Mouse (Mus musculus) kidney, adult 2 months (tissue): ENCODE data around the gene Nap1l5. TPM values are rescaled to one million over a fixed set of nuclear protein-coding genes. Genes with fewer than 3 reads are reported as not detected.
"Not testable (repeated sequence)": the region's sequence is repeated elsewhere in the genome, so short reads cannot be mapped to it uniquely, and the experiment has no call there.

ENCODE experiments used
- DNase-seq: peaks from one replicate; pipeline ENCODE4 v3.0.0; 2021
- H3K27ac ChIP-seq: fragments of 200-500 bp; 2 replicates; pipeline ENCODE4 v1.5.1; 2012; ENCODE audit warnings: low read depth, low read length, control low read depth, inconsistent platforms; ENCODE audit not compliant: insufficient read depth
- H3K27me3 ChIP-seq: fragments of 200-500 bp; replicated peaks from 2 replicates; pipeline ENCODE4 v1.6.1; 2012; ENCODE audit warnings: mild to moderate bottlenecking, moderate library complexity, low read length, inconsistent platforms; ENCODE audit not compliant: control insufficient read depth, insufficient read depth
- H3K36me3 ChIP-seq: fragments of 200-500 bp; 2 replicates; pipeline ENCODE4 v1.6.1; 2012; ENCODE audit warnings: mild to moderate bottlenecking, moderate library complexity, low read length, inconsistent platforms; ENCODE audit not compliant: control insufficient read depth, insufficient read depth
- H3K4me1 ChIP-seq: fragments of 200-500 bp; 2 replicates; pipeline ENCODE4 v1.6.1; 2011; ENCODE audit warnings: low read length; ENCODE audit not compliant: control insufficient read depth, insufficient read depth
- H3K4me3 ChIP-seq: fragments of 200-500 bp; 2 replicates; pipeline ENCODE4 v1.5.1; 2011; ENCODE audit warnings: mild to moderate bottlenecking, low read depth, low read length, control low read depth; ENCODE audit not compliant: insufficient read depth
- CTCF ChIP-seq: fragments of 200-500 bp; conservative IDR thresholded peaks from 2 replicates; pipeline ENCODE4 v1.5.1; 2011; ENCODE audit warnings: low read depth, mild to moderate bottlenecking, control low read depth, low read length, moderate library complexity, mixed read lengths; ENCODE audit not compliant: insufficient read depth, insufficient read length
- POLR2A ChIP-seq: fragments of 200-500 bp; IDR thresholded peaks from one replicate; pipeline ENCODE4 v1.6.1; 2011; ENCODE audit warnings: low read depth, low read length, control low read depth
- WGBS: fragments of 180-500 bp; shearing (Covaris S2); methylation state at CpG from one replicate; pipeline ENCODE4 v1.1.7; 2018; 5-methylcytosine and 5-hydroxymethylcytosine counted together
- polyA plus RNA-seq: library from polyadenylated mRNA; depleted of rRNA; stranded (reverse); fragments of >200 nt; gene quantifications from 2 replicates; pipeline ENCODE4 v1.2.3, GENCODE M21; 2012

Nap1l5 gene
- polyA plus RNA-seq, 1 experiment = 6.0 TPM

GRCm38 (mm10) chr6:58889917-58890316 is 17.0 kb downstream of the Nap1l5 start:
- no peak overlapping the region for H3K4me3 ChIP-seq
- no peaks in the 10 kb centered on the region for H3K4me1 ChIP-seq
- 93% methylated on average over 3 of the region's 3 CpGs for WGBS
- TF ChIP-seq CTCF (no peak), POLR2A (no peak)
- no peak overlapping the region for H3K27ac ChIP-seq
- no peaks in the 10 kb centered on the region for H3K27me3 ChIP-seq
- peaks cover 14% of the 10 kb centered on the region for H3K36me3 ChIP-seq
- DNase-seq = no peak

GRCm38 (mm10) chr6:58882271-58882670 is 24.6 kb downstream of the Nap1l5 start:
- 74% methylated on average over 6 of the region's 6 CpGs for WGBS
- no peak for DNase-seq
- H3K36me3 ChIP-seq = peaks cover 3% of the 10 kb centered on the region; the same call in 1 of the 2 replicates
- no peak for TF ChIP-seq POLR2A
- TF ChIP-seq CTCF = no peak
- H3K4me3 ChIP-seq = no peak overlapping the region
- H3K27ac ChIP-seq = no peak overlapping the region
- H3K27me3 ChIP-seq = no peaks in the 10 kb centered on the region
- no peaks in the 10 kb centered on the region for H3K4me1 ChIP-seq

- H3K27me3 ChIP-seq = no peaks in the 10 kb centered on the region
- TF ChIP-seq POLR2A = no peak
- TF ChIP-seq CTCF = no peak
- no peak overlapping the region for H3K4me3 ChIP-seq
- no peak overlapping the region for H3K27ac ChIP-seq
- DNase-seq = no peak
- H3K36me3 ChIP-seq = peaks cover 3% of the 10 kb centered on the region; the same call in 1 of the 2 replicates
- WGBS = 89% methylated on average over 3 of the region's 3 CpGs
- H3K4me1 ChIP-seq = no peaks in the 10 kb centered on the region
Observed at GRCm38 (mm10) chr6:58881363-58881762, 25.5 kb downstream of the Nap1l5 start.

GRCm38 (mm10) chr6:58880861-58881260 is 26.0 kb downstream of the Nap1l5 start:
- H3K4me3 ChIP-seq = no peak overlapping the region
- TF ChIP-seq POLR2A = no peak
- TF ChIP-seq CTCF = no peak
- whole genome bisulfite sequencing = 90% methylated on average over 5 of the region's 5 CpGs
- H3K27me3 ChIP-seq = no peaks in the 10 kb centered on the region
- H3K4me1 ChIP-seq = no peaks in the 10 kb centered on the region
- H3K36me3 ChIP-seq = peaks cover 3% of the 10 kb centered on the region
- no peak for DNase-seq
- H3K27ac ChIP-seq = no peak overlapping the region

GRCm38 (mm10) chr6:58879987-58880386 is 26.9 kb downstream of the Nap1l5 start:
- DNase-seq = no peak
- 79% methylated on average over 9 of the region's 9 CpGs for WGBS
- Histone ChIP-seq H3K36me3 (peaks cover 3% of the 10 kb centered on the region), H3K4me1 (no peaks in the 10 kb centered on the region), H3K27ac (no peak overlapping the region), H3K27me3 (no peaks in the 10 kb centered on the region), H3K4me3 (no peak overlapping the region)
- TF ChIP-seq CTCF = no peak
- TF ChIP-seq POLR2A = no peak

- H3K27me3 ChIP-seq = no peaks in the 10 kb centered on the region
- TF ChIP-seq CTCF (no peak), POLR2A (no peak)
- peaks cover 6% of the 10 kb centered on the region for H3K36me3 ChIP-seq
- WGBS = 43% methylated on average over 4 of the region's 4 CpGs
- no peak overlapping the region for H3K4me3 ChIP-seq
- no peaks in the 10 kb centered on the region for H3K4me1 ChIP-seq
- H3K27ac ChIP-seq = no peak overlapping the region
- peak; percentile 59 for DNase-seq
Observed at GRCm38 (mm10) chr6:58879572-58879971, 27.3 kb downstream of the Nap1l5 start.

GRCm38 (mm10) chr6:58867858-58868257 is 39.0 kb downstream of the Nap1l5 start:
- H3K4me1 ChIP-seq, H3K27ac ChIP-seq, H3K36me3 ChIP-seq, DNase-seq, H3K27me3 ChIP-seq, H3K4me3 ChIP-seq: not testable (repeated sequence)
- 93% methylated on average over 6 of the region's 6 CpGs for WGBS
